Mouse (Mus musculus) CD8-positive naive resting alpha-beta T cell, adult 2 months (primary cell): Measurements from ENCODE around the gene Zfp954.
"Not testable (repeated sequence)": the region's sequence is repeated elsewhere in the genome, so short reads cannot be mapped to it uniquely, and the experiment has no call there.

Source experiments
- DNase-seq, 2 experiments: peaks; one replicate each; pipeline ENCODE4 v3.0.0; 2022; ENCODE audit warnings: low read depth in 2 of 2, low spot score in 2 of 2

Zfp954 gene

GRCm38 (mm10) chr7:7120921-7121601 lies at the start of gene Zfp954:
Gene Zfp954 (minus strand): TSS chr7:7121488.
- peak; percentile 69 to 72 for DNase-seq

- no peak for DNase-seq
Observed at GRCm38 (mm10) chr7:7145991-7146608, 24.8 kb upstream of the Zfp954 start.

- DNase-seq, result no peak
Observed at GRCm38 (mm10) chr7:7144215-7144614, 22.9 kb upstream of the Zfp954 start.

GRCm38 (mm10) chr7:7136379-7136866 lies 15.1 kb upstream of the Zfp954 start, which contains the start of gene Zfp773:
Gene Zfp773 (minus strand): TSS chr7:7136755.
- DNase-seq, result no peak

GRCm38 (mm10) chr7:7132751-7133150 lies 11.5 kb upstream of the Zfp954 start:
- no peak for DNase-seq

- not testable (repeated sequence) for DNase-seq
Observed at GRCm38 (mm10) chr7:7130491-7131124, 9.3 kb upstream of the Zfp954 start.

GRCm38 (mm10) chr7:7121602-7121980 lies 303 bp upstream of the Zfp954 start:
- DNase-seq, result no peak

- no peak for DNase-seq
Observed at GRCm38 (mm10) chr7:7118441-7118840, 2.8 kb downstream of the Zfp954 start.

GRCm38 (mm10) chr7:7108501-7108900 lies 12.8 kb downstream of the Zfp954 start:
- DNase-seq, result no peak
